Mouse (Mus musculus): ENCODE measurements around the gene Ddx54. TPM values are rescaled to one million over a fixed set of nuclear protein-coding genes. Genes with fewer than 3 reads are reported as not detected.

Gene Ddx54
- polyA plus RNA-seq, 1 experiment from 2014 or later, result 44.6 TPM

GRCm38 (mm10) chr5:120651230-120651629 lies 38.7 kb downstream of the Ddx54 start:
- Histone ChIP-seq H3K4me2 (no peak overlapping the region), H3K27ac (replicated peaks) (no peak overlapping the region), H3K4me3 (no peak overlapping the region), H3K36me3 (no peaks in the 10 kb centered on the region), H3K4me1 (replicated peaks) (peaks cover 11% of the 10 kb centered on the region), H3K27me3 (peaks cover 66% of the 10 kb centered on the region), H3K9me3 (no peaks in the 10 kb centered on the region), H3K9ac (no peak overlapping the region)
- ATAC-seq (ENCODE audit: low read depth), result no peak
- WGBS, result 80% methylated on average over 5 of the region's 5 CpGs

GRCm38 (mm10) chr5:120652915-120653701 lies 40.6 kb downstream of the Ddx54 start:
- no peaks in the 10 kb centered on the region for H3K9me3 ChIP-seq
- no peak overlapping the region for H3K9ac ChIP-seq
- H3K27me3 ChIP-seq, result peaks cover 52% of the 10 kb centered on the region
- H3K4me2 ChIP-seq, result no peak overlapping the region
- H3K4me1 ChIP-seq (replicated peaks), result peaks cover 11% of the 10 kb centered on the region
- no peak overlapping the region for H3K27ac ChIP-seq (replicated peaks)
- no peaks in the 10 kb centered on the region for H3K36me3 ChIP-seq
- H3K4me3 ChIP-seq, result no peak overlapping the region
- 83% methylated on average over 28 of the region's 28 CpGs for WGBS
- no peak for ATAC-seq (ENCODE audit: low read depth)

GRCm38 (mm10) chr5:120653873-120654272 lies 41.3 kb downstream of the Ddx54 start:
- peaks cover 6% of the 10 kb centered on the region for H3K4me1 ChIP-seq (replicated peaks)
- no peak overlapping the region for H3K4me2 ChIP-seq
- H3K36me3 ChIP-seq, result no peaks in the 10 kb centered on the region
- ATAC-seq (ENCODE audit: low read depth), result no peak
- peaks cover 50% of the 10 kb centered on the region for H3K27me3 ChIP-seq
- no peak overlapping the region for H3K27ac ChIP-seq (replicated peaks)
- no peak overlapping the region for H3K4me3 ChIP-seq
- 78% methylated on average over 2 of the region's 2 CpGs for WGBS
- no peak overlapping the region for H3K9ac ChIP-seq
- no peaks in the 10 kb centered on the region for H3K9me3 ChIP-seq

GRCm38 (mm10) chr5:120656281-120656751 lies 43.8 kb downstream of the Ddx54 start:
- H3K4me1 ChIP-seq (replicated peaks), result 0 out of 2 replicates have a peak, but pooled peaks cover 3% of the 10 kb centered on the region
- 86% methylated on average over 12 of the region's 12 CpGs for WGBS
- no peak overlapping the region for H3K4me2 ChIP-seq
- no peak overlapping the region for H3K9ac ChIP-seq
- peaks cover 25% of the 10 kb centered on the region for H3K27me3 ChIP-seq
- ATAC-seq (ENCODE audit: low read depth), result no peak
- H3K9me3 ChIP-seq, result no peaks in the 10 kb centered on the region
- H3K36me3 ChIP-seq, result no peaks in the 10 kb centered on the region
- no peak overlapping the region for H3K4me3 ChIP-seq
- no peak overlapping the region for H3K27ac ChIP-seq (replicated peaks)

- no peaks in the 10 kb centered on the region for H3K36me3 ChIP-seq
- no peak overlapping the region for H3K4me3 ChIP-seq
- 29% methylated on average over 5 of the region's 5 CpGs for WGBS
- no peaks in the 10 kb centered on the region for H3K9me3 ChIP-seq
- no peak overlapping the region for H3K27ac ChIP-seq (replicated peaks)
- H3K4me1 ChIP-seq (replicated peaks), result 0 out of 2 replicates have a peak, but pooled peaks cover 3% of the 10 kb centered on the region
- H3K4me2 ChIP-seq, result no peak overlapping the region
- peaks cover 12% of the 10 kb centered on the region for H3K27me3 ChIP-seq
- ATAC-seq (ENCODE audit: low read depth), result 0 out of 2 replicates have a peak, but pooled peaks have one; percentile 29
- no peak overlapping the region for H3K9ac ChIP-seq
Measured at GRCm38 (mm10) chr5:120660816-120661215, 48.3 kb downstream of the Ddx54 start.

GRCm38 (mm10) chr5:120664888-120665287 lies 52.3 kb downstream of the Ddx54 start:
- H3K27ac ChIP-seq (replicated peaks), result no peak overlapping the region
- no peak for ATAC-seq (ENCODE audit: low read depth)
- no peaks in the 10 kb centered on the region for H3K36me3 ChIP-seq
- 0 out of 2 replicates have a peak, but pooled peaks cover 3% of the 10 kb centered on the region for H3K4me1 ChIP-seq (replicated peaks)
- no peak overlapping the region for H3K4me2 ChIP-seq
- peaks cover 22% of the 10 kb centered on the region for H3K27me3 ChIP-seq
- H3K4me3 ChIP-seq, result no peak overlapping the region
- no peak overlapping the region for H3K9ac ChIP-seq
- no peaks in the 10 kb centered on the region for H3K9me3 ChIP-seq
- 55% methylated on average over 2 of the region's 2 CpGs for WGBS

GRCm38 (mm10) chr5:120668761-120669160 lies 56.2 kb downstream of the Ddx54 start:
- no peak for ATAC-seq (ENCODE audit: low read depth)
- 73% methylated on average over 7 of the region's 7 CpGs for WGBS
- no peak overlapping the region for H3K27ac ChIP-seq (replicated peaks)
- no peak overlapping the region for H3K9ac ChIP-seq
- H3K4me3 ChIP-seq, result no peak overlapping the region
- no peak overlapping the region for H3K4me2 ChIP-seq
- H3K9me3 ChIP-seq, result no peaks in the 10 kb centered on the region
- H3K27me3 ChIP-seq, result peaks cover 18% of the 10 kb centered on the region
- no peaks in the 10 kb centered on the region for H3K4me1 ChIP-seq (replicated peaks)
- H3K36me3 ChIP-seq, result no peaks in the 10 kb centered on the region

- H3K4me2 ChIP-seq, result no peak overlapping the region
Measured at GRCm38 (mm10) chr5:120670132-120670531, 57.6 kb downstream of the Ddx54 start.

GRCm38 (mm10) chr5:120671865-120672264 lies 59.3 kb downstream of the Ddx54 start:
- 83% methylated on average over 3 of the region's 3 CpGs for WGBS
- no peak overlapping the region for H3K9ac ChIP-seq

More at GRCm38 (mm10) chr5:120670132-120670531, 57.6 kb downstream of the Ddx54 start:
- peaks cover 20% of the 10 kb centered on the region for H3K27me3 ChIP-seq
- H3K4me1 ChIP-seq (replicated peaks), result peaks cover 6% of the 10 kb centered on the region; the same call in 1 of the 2 replicates
- no peaks in the 10 kb centered on the region for H3K9me3 ChIP-seq
- no peak overlapping the region for H3K27ac ChIP-seq (replicated peaks)
- no peaks in the 10 kb centered on the region for H3K36me3 ChIP-seq
- no peak for ATAC-seq (ENCODE audit: low read depth)
- no peak overlapping the region for H3K9ac ChIP-seq
- H3K4me3 ChIP-seq, result no peak overlapping the region
- WGBS, result 88% methylated on average over 7 of the region's 7 CpGs

GRCm38 (mm10) chr5:120673626-120674025 lies 61.1 kb downstream of the Ddx54 start:
- no peak overlapping the region for H3K9ac ChIP-seq
- no peak overlapping the region for H3K4me3 ChIP-seq
- H3K27me3 ChIP-seq, result peaks cover 3% of the 10 kb centered on the region; the same call in 1 of the 2 replicates
- no peak overlapping the region for H3K27ac ChIP-seq (replicated peaks)
- H3K9me3 ChIP-seq, result no peaks in the 10 kb centered on the region
- peaks cover 6% of the 10 kb centered on the region; the same call in 1 of the 2 replicates for H3K4me1 ChIP-seq (replicated peaks)
- no peaks in the 10 kb centered on the region for H3K36me3 ChIP-seq
- ATAC-seq (ENCODE audit: low read depth), result no peak
- WGBS, result 14% methylated on average over 12 of the region's 12 CpGs
- no peak overlapping the region for H3K4me2 ChIP-seq

More at GRCm38 (mm10) chr5:120671865-120672264, 59.3 kb downstream of the Ddx54 start:
- Histone ChIP-seq H3K4me3 (no peak overlapping the region), H3K4me2 (no peak overlapping the region), H3K9me3 (no peaks in the 10 kb centered on the region), H3K4me1 (replicated peaks) (peaks cover 6% of the 10 kb centered on the region; the same call in 1 of the 2 replicates), H3K27me3 (peaks cover 13% of the 10 kb centered on the region), H3K36me3 (no peaks in the 10 kb centered on the region), H3K27ac (replicated peaks) (no peak overlapping the region)
- ATAC-seq (ENCODE audit: low read depth), result no peak

GRCm38 (mm10) chr5:120674229-120675145 lies 61.9 kb downstream of the Ddx54 start:
- H3K9ac ChIP-seq, result no peak overlapping the region
- no peak overlapping the region for H3K4me3 ChIP-seq
- 0 out of 2 replicates have a peak, but pooled peaks have one; percentile 14 for ATAC-seq (ENCODE audit: low read depth)
- peaks cover 3% of the 10 kb centered on the region; the same call in 1 of the 2 replicates for H3K27me3 ChIP-seq
- H3K9me3 ChIP-seq, result no peaks in the 10 kb centered on the region
- no peaks in the 10 kb centered on the region for H3K36me3 ChIP-seq
- no peak overlapping the region for H3K27ac ChIP-seq (replicated peaks)
- H3K4me2 ChIP-seq, result no peak overlapping the region
- H3K4me1 ChIP-seq (replicated peaks), result peaks cover 9% of the 10 kb centered on the region
- 31% methylated on average over 21 of the region's 21 CpGs for WGBS

- Histone ChIP-seq H3K9me3 (no peaks in the 10 kb centered on the region), H3K9ac (no peak overlapping the region), H3K36me3 (peaks cover 16% of the 10 kb centered on the region), H3K27me3 (peaks cover 14% of the 10 kb centered on the region), H3K4me2 (no peak overlapping the region), H3K4me3 (no peak overlapping the region), H3K27ac (replicated peaks) (no peak overlapping the region), H3K4me1 (replicated peaks) (peaks cover 24% of the 10 kb centered on the region)
- WGBS, result 27% methylated on average over 2 of the region's 2 CpGs
- no peak for ATAC-seq (ENCODE audit: low read depth)
Measured at GRCm38 (mm10) chr5:120677516-120677915, 65.0 kb downstream of the Ddx54 start.

Data from neural tube, embryonic 13.5 days (tissue).